Mouse (Mus musculus): Measurements from ENCODE around the gene 5730455P16Rik.
"Not testable (repeated sequence)": the region's sequence is repeated elsewhere in the genome, so short reads cannot be mapped to it uniquely, and the experiment has no call there.

5730455P16Rik gene

GRCm38 (mm10) chr11:80377712-80378451 lies at the start of gene 5730455P16Rik:
TSS of gene 5730455P16Rik (minus strand) at chr11:80378034.
- no peak for DNase-seq (ENCODE audit: low spot score)

- not testable (repeated sequence) for DNase-seq (ENCODE audit: low spot score)
Measured at GRCm38 (mm10) chr11:80426029-80426813, 48.4 kb upstream of the 5730455P16Rik start.

- DNase-seq (ENCODE audit: low spot score), result no peak
Measured at GRCm38 (mm10) chr11:80425247-80425778, 47.5 kb upstream of the 5730455P16Rik start.

- no peak for DNase-seq (ENCODE audit: low spot score)
Measured at GRCm38 (mm10) chr11:80424691-80425090, 46.9 kb upstream of the 5730455P16Rik start.

- no peak for DNase-seq (ENCODE audit: low spot score)
Measured at GRCm38 (mm10) chr11:80421421-80422047, 43.7 kb upstream of the 5730455P16Rik start.

- DNase-seq (ENCODE audit: low spot score), result no peak
Measured at GRCm38 (mm10) chr11:80420202-80420984, 42.6 kb upstream of the 5730455P16Rik start.

- no peak for DNase-seq (ENCODE audit: low spot score)
Measured at GRCm38 (mm10) chr11:80419743-80420142, 41.9 kb upstream of the 5730455P16Rik start.

- no peak for DNase-seq (ENCODE audit: low spot score)
Measured at GRCm38 (mm10) chr11:80417085-80417484, 39.3 kb upstream of the 5730455P16Rik start.

- DNase-seq (ENCODE audit: low spot score), result no peak
Measured at GRCm38 (mm10) chr11:80410377-80410776, 32.5 kb upstream of the 5730455P16Rik start.

- DNase-seq (ENCODE audit: low spot score), result not testable (repeated sequence)
Measured at GRCm38 (mm10) chr11:80407878-80408277, 30.0 kb upstream of the 5730455P16Rik start.

GRCm38 (mm10) chr11:80396617-80397016 lies 18.8 kb upstream of the 5730455P16Rik start:
- DNase-seq (ENCODE audit: low spot score), result no peak

GRCm38 (mm10) chr11:80395930-80396329 lies 18.1 kb upstream of the 5730455P16Rik start:
- no peak for DNase-seq (ENCODE audit: low spot score)

GRCm38 (mm10) chr11:80391407-80392120 lies 13.7 kb upstream of the 5730455P16Rik start:
- DNase-seq (ENCODE audit: low spot score), result no peak

GRCm38 (mm10) chr11:80389885-80390284 lies 12.1 kb upstream of the 5730455P16Rik start:
- no peak for DNase-seq (ENCODE audit: low spot score)

- no peak for DNase-seq (ENCODE audit: low spot score)
Measured at GRCm38 (mm10) chr11:80386790-80387189, 9.0 kb upstream of the 5730455P16Rik start.

- no peak for DNase-seq (ENCODE audit: low spot score)
Measured at GRCm38 (mm10) chr11:80385055-80385454, 7.2 kb upstream of the 5730455P16Rik start.

- DNase-seq (ENCODE audit: low spot score), result no peak
Measured at GRCm38 (mm10) chr11:80384461-80384860, 6.6 kb upstream of the 5730455P16Rik start.

- DNase-seq (ENCODE audit: low spot score), result no peak
Measured at GRCm38 (mm10) chr11:80383626-80384046, 5.8 kb upstream of the 5730455P16Rik start.

- peak; percentile 94 for DNase-seq (ENCODE audit: low spot score)
Measured at GRCm38 (mm10) chr11:80383019-80383625, 5.3 kb upstream of the 5730455P16Rik start, which contains the start of gene Zfp207. TSS of gene Zfp207 (plus strand) at chr11:80383279.

- no peak for DNase-seq (ENCODE audit: low spot score)
Measured at GRCm38 (mm10) chr11:80382626-80383018, 4.8 kb upstream of the 5730455P16Rik start.
